Mouse (Mus musculus): Measurements from ENCODE around the gene Mlf1. TPM values are rescaled to one million over a fixed set of nuclear protein-coding genes. Genes with fewer than 3 reads are reported as not detected.
A peak's percentile ranks its signal among the peaks of the same experiment; 100 is the strongest.

Mlf1 gene
- polyA plus RNA-seq, 1 experiment = 1.6 TPM

GRCm38 (mm10) chr3:67352128-67352762, 21.7 kb upstream of the Mlf1 start:
- H3K4me3 ChIP-seq (ENCODE audit: insufficient read depth, low read depth, low read length) = no peak overlapping the region
- WGBS = 34% methylated on average over 4 of the region's 5 CpGs
- H3K27ac ChIP-seq (ENCODE audit: insufficient read depth, low read depth, low read length) = no peak overlapping the region
- H3K36me3 ChIP-seq (ENCODE audit: control insufficient read depth, insufficient read depth, low read length) = no peaks in the 10 kb centered on the region
- no peaks in the 10 kb centered on the region for H3K4me1 ChIP-seq (ENCODE audit: control insufficient read depth, insufficient read depth, low read length)
- no peak for TF ChIP-seq POLR2A (IDR thresholded peaks at IDR 0.05; ENCODE audit: low read depth, low read length)
- peak; percentile 64 for TF ChIP-seq CTCF (conservative IDR thresholded peaks at IDR 0.05; ENCODE audit: insufficient read depth, insufficient read length, low read depth, low read length)
- DNase-seq = peak; percentile 34
- H3K27me3 ChIP-seq (replicated peaks; ENCODE audit: control insufficient read depth, insufficient read depth, low read length) = no peaks in the 10 kb centered on the region

DNA sequence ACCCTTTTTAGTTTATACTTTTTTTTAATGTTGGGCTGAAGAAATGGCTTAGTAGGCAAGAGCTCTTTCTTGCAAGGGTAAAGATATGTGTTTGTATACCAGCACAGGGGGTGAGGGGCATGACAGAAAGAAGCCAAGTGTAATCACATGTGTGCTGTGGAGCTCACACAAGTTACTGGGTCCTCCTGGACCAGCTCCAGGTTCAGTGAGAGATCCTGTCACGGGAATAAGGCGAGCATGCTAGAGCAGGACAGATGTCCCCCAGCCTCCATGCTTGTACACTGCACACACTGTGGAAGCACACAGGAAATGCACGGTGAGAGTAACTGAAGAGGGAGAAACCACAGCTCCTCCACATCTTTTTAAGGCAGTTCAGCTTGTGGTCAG, 21.1 kb upstream of the Mlf1 start:
- no peaks in the 10 kb centered on the region for H3K36me3 ChIP-seq (ENCODE audit: control insufficient read depth, insufficient read depth, low read length)
- no peak for DNase-seq
- 92% methylated on average over 3 of the region's 3 CpGs for WGBS
- no peak overlapping the region for H3K27ac ChIP-seq (ENCODE audit: insufficient read depth, low read depth, low read length)
- H3K4me3 ChIP-seq (ENCODE audit: insufficient read depth, low read depth, low read length) = no peak overlapping the region
- TF ChIP-seq CTCF (conservative IDR thresholded peaks at IDR 0.05; ENCODE audit: insufficient read depth, insufficient read length, low read depth, low read length) (no peak), POLR2A (IDR thresholded peaks at IDR 0.05; ENCODE audit: low read depth, low read length) (no peak)
- no peaks in the 10 kb centered on the region for H3K4me1 ChIP-seq (ENCODE audit: control insufficient read depth, insufficient read depth, low read length)
- no peaks in the 10 kb centered on the region for H3K27me3 ChIP-seq (replicated peaks; ENCODE audit: control insufficient read depth, insufficient read depth, low read length)

- 78% methylated on average over 7 of the region's 7 CpGs for WGBS
- Histone ChIP-seq H3K27me3 (replicated peaks; ENCODE audit: control insufficient read depth, insufficient read depth, low read length) (no peaks in the 10 kb centered on the region), H3K27ac (ENCODE audit: insufficient read depth, low read depth, low read length) (no peak overlapping the region), H3K36me3 (ENCODE audit: control insufficient read depth, insufficient read depth, low read length) (no peaks in the 10 kb centered on the region), H3K4me1 (ENCODE audit: control insufficient read depth, insufficient read depth, low read length) (no peaks in the 10 kb centered on the region), H3K4me3 (ENCODE audit: insufficient read depth, low read depth, low read length) (no peak overlapping the region)
- TF ChIP-seq POLR2A (IDR thresholded peaks at IDR 0.05; ENCODE audit: low read depth, low read length) (no peak), CTCF (conservative IDR thresholded peaks at IDR 0.05; ENCODE audit: insufficient read depth, insufficient read length, low read depth, low read length) (no peak)
- DNase-seq = no peak
These were observed 15.5 kb upstream of the Mlf1 start for GRCm38 (mm10) chr3:67358376-67358775.

DNA sequence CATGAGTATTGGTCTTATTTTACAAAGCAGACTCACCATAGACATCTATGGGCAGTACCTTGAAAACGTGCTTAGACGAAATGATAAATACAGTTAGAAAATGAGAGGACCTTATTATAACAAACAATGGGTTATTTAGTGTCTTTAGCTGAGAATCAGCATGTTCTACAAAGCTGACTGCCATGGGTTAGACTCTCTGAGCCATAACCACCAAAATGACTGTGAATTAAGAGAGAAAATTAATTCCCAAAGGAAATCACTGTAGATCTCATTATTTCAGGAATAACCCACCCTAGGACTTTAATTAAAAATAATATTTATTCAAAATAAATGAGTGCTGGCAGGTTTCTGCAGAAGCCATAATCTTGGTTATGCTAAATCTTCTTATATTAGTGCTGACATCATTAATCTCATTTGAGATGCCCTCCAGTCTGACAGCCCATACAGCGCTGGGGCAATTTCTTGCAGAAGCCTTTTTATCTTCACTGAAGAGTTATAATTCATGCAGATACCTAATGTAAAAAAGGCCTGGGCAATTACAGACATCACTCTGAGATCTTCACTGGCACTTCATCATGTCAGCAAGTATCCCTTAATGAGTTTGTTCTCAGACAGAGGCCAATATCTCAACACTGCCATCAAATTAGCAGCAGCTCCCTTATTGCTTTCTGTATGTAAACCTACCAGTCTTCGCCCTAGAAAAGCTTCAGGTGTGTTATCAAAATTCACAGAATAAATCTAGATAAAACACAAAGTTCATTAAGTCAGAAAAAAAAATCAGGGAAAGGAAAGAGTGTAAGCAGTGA, 7.6 kb upstream of the Mlf1 start:
- 76% methylated on average over 4 of the region's 4 CpGs for WGBS

DNA sequence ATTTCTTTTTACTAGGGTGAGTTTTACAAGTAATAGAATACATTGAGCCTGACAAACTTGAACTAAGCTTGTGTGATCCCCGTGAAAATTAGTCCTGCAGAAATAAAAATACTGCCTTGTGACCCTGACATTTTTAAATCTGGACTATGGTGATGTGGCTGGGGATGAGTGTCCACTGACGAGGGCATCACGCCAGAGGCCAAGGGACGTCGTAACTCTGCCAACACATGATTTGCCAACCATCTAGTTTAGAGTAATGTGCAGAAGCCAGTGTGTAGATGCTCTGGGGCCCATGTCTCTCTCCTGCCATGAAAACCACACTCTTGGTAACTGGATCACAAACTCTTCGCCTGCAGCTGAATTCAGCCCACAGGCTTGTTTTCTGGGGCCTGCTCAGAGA, 6.4 kb upstream of the Mlf1 start:
- no peaks in the 10 kb centered on the region for H3K36me3 ChIP-seq (ENCODE audit: control insufficient read depth, insufficient read depth, low read length)
- WGBS = 48% methylated on average over 6 of the region's 6 CpGs
- no peaks in the 10 kb centered on the region for H3K27me3 ChIP-seq (replicated peaks; ENCODE audit: control insufficient read depth, insufficient read depth, low read length)
- no peaks in the 10 kb centered on the region for H3K4me1 ChIP-seq (ENCODE audit: control insufficient read depth, insufficient read depth, low read length)
- TF ChIP-seq CTCF (conservative IDR thresholded peaks at IDR 0.05; ENCODE audit: insufficient read depth, insufficient read length, low read depth, low read length) (no peak), POLR2A (IDR thresholded peaks at IDR 0.05; ENCODE audit: low read depth, low read length) (no peak)
- H3K27ac ChIP-seq (ENCODE audit: insufficient read depth, low read depth, low read length) = no peak overlapping the region
- H3K4me3 ChIP-seq (ENCODE audit: insufficient read depth, low read depth, low read length) = no peak overlapping the region
- peak; percentile 7 for DNase-seq

More for the DNA sequence above, 7.6 kb upstream of the Mlf1 start:
- Histone ChIP-seq H3K27ac (ENCODE audit: insufficient read depth, low read depth, low read length) (no peak overlapping the region), H3K27me3 (replicated peaks; ENCODE audit: control insufficient read depth, insufficient read depth, low read length) (no peaks in the 10 kb centered on the region), H3K36me3 (ENCODE audit: control insufficient read depth, insufficient read depth, low read length) (no peaks in the 10 kb centered on the region), H3K4me3 (ENCODE audit: insufficient read depth, low read depth, low read length) (no peak overlapping the region), H3K4me1 (ENCODE audit: control insufficient read depth, insufficient read depth, low read length) (no peaks in the 10 kb centered on the region)
- no peak for DNase-seq
- TF ChIP-seq CTCF (conservative IDR thresholded peaks at IDR 0.05; ENCODE audit: insufficient read depth, insufficient read length, low read depth, low read length) (no peak), POLR2A (IDR thresholded peaks at IDR 0.05; ENCODE audit: low read depth, low read length) (no peak)

GRCm38 (mm10) chr3:67369407-67370079, 4.4 kb upstream of the Mlf1 start:
- Histone ChIP-seq H3K4me3 (ENCODE audit: insufficient read depth, low read depth, low read length) (no peak overlapping the region), H3K36me3 (ENCODE audit: control insufficient read depth, insufficient read depth, low read length) (no peaks in the 10 kb centered on the region), H3K4me1 (ENCODE audit: control insufficient read depth, insufficient read depth, low read length) (no peaks in the 10 kb centered on the region), H3K27ac (ENCODE audit: insufficient read depth, low read depth, low read length) (no peak overlapping the region), H3K27me3 (replicated peaks; ENCODE audit: control insufficient read depth, insufficient read depth, low read length) (no peaks in the 10 kb centered on the region)
- no peak for TF ChIP-seq CTCF (conservative IDR thresholded peaks at IDR 0.05; ENCODE audit: insufficient read depth, insufficient read length, low read depth, low read length)
- no peak for TF ChIP-seq POLR2A (IDR thresholded peaks at IDR 0.05; ENCODE audit: low read depth, low read length)
- no peak for DNase-seq
- WGBS = 79% methylated on average over 5 of the region's 5 CpGs

GRCm38 (mm10) chr3:67372194-67372593, 1.7 kb upstream of the Mlf1 start:
- 79% methylated on average over 4 of the region's 4 CpGs for WGBS
- TF ChIP-seq POLR2A (IDR thresholded peaks at IDR 0.05; ENCODE audit: low read depth, low read length) = no peak
- no peak for TF ChIP-seq CTCF (conservative IDR thresholded peaks at IDR 0.05; ENCODE audit: insufficient read depth, insufficient read length, low read depth, low read length)
- H3K4me1 ChIP-seq (ENCODE audit: control insufficient read depth, insufficient read depth, low read length) = no peaks in the 10 kb centered on the region
- no peak overlapping the region for H3K27ac ChIP-seq (ENCODE audit: insufficient read depth, low read depth, low read length)
- no peak for DNase-seq
- no peaks in the 10 kb centered on the region for H3K27me3 ChIP-seq (replicated peaks; ENCODE audit: control insufficient read depth, insufficient read depth, low read length)
- H3K36me3 ChIP-seq (ENCODE audit: control insufficient read depth, insufficient read depth, low read length) = no peaks in the 10 kb centered on the region
- H3K4me3 ChIP-seq (ENCODE audit: insufficient read depth, low read depth, low read length) = no peak overlapping the region

Data from kidney, adult 2 months (tissue).